Comparison of ENCODE assay signal across 8 mouse cellular contexts in the genomic region with DNA sequence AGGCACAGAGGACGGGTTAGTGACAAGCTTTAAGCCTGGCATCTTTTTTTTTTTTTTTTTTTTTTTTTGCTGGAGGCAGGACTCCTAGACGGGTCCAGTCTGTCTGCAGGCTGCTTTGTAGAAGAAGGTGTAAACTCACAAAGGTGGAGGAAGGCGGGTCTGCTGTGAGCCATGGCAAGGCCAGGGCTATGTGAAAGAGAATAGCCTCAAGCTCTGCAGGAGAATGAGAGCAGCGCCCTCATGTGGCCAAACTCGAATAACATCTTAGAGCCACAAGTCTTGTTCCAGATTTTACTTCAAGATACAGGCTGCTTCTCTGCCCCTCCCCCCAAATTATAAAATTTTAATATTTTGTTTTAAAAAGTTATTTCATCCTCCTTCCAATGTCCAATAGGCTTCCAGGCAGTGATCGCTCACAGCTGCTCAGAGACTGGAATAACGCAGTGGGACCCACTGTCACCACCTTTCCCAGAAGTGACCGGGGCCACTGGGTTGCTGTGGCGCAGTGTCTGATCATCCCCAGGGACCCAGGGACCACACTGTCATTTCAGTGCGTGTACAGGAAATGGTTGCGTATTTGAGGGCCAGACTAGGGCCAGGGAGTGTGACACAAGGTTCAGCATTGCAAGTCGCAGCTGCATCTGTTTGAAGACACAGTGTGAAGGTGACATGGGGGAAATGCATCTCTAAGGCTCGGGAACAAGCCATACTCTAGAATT.
A peak's percentile ranks its signal among the peaks of the same experiment; 100 is the strongest.
DNase-seq lines count a peak whose midpoint lies in the region; ATAC-seq and TF ChIP-seq lines count a peak whose summit lies in the region.

No protein-coding gene starts in this region.

- POLR2A ChIA-PET in Patski (lab: Charles Lee) = interaction anchor here (0.6 kb wide), 1 partner anchor 11 kb away, joined by 3 read pairs; no protein-coding TSS in a partner anchor

- peak; percentile 57 for TF ChIP-seq CTCF in Patski (IDR thresholded peaks at IDR 0.05)

- DNase-seq in adrenal gland, adult 18-20 months (ENCODE audit: low spot score in 2 of 2) = peak; percentile 47 to 61
- no peak for DNase-seq in adrenal gland, postnatal 4 days (ENCODE audit: low spot score in 2 of 2)
- DNase-seq in Patski (ENCODE audit: low read depth, low spot score) = no peak
- DNase-seq in embryo, embryonic 11 days = peak; percentile 83
- peak; percentile 34 to 70 for DNase-seq in heart, postnatal 10 days
- DNase-seq in layer of hippocampus, postnatal 14 days (ENCODE audit: low spot score in 2 of 2) = peak; percentile 59 to 66
- peak; percentile 78 for DNase-seq in mesoderm, embryonic 11.5 days (ENCODE audit: low read depth, low spot score)
- peak; percentile 38 to 76 for DNase-seq in spleen, postnatal 4 days (ENCODE audit: low spot score in 2 of 2)

- in situ Hi-C loops in Patski (cut with MboI; ENCODE audit: low pct_unique_long_range_greater_than_20kb) = no loop called here

- CTCF ChIA-PET in Patski (lab: Charles Lee) = interaction anchor here (0.9 kb wide), 1 partner anchor 17 kb away, joined by 4 read pairs; no protein-coding TSS in a partner anchor

- peaks cover 8% of the 10 kb centered on the region for H3K27me3 ChIP-seq in Patski

- intact Hi-C loops in heart, postnatal 10 days (cut with DNase I) = loop anchor here (5.0 to 10.0 kb wide), 2 partner anchors 67 to 234 kb away; no protein-coding TSS in a partner anchor

- no peak for ATAC-seq in Patski

Comparison
In these comparisons a context has a peak if more than half of its experiments do, and no peak if none do; other contexts are left out.
1. DNase-seq: peak in adrenal gland, adult 18-20 months (2 of 2), embryo, embryonic 11 days (single experiment), heart, postnatal 10 days (2 of 2), layer of hippocampus, postnatal 14 days (2 of 2), mesoderm, embryonic 11.5 days (single experiment) and spleen, postnatal 4 days (2 of 2); none in adrenal gland, postnatal 4 days (0 of 2) and Patski (single experiment).